Mouse (Mus musculus): ENCODE data around the gene Gm27179.
"Not testable (repeated sequence)": the region's sequence is repeated elsewhere in the genome, so short reads cannot be mapped to it uniquely, and the experiment has no call there.

Gene Gm27179

GRCm38 (mm10) chr14:69512449-69512848 lies at the start of gene Gm27179:
Gene Gm27179 (minus strand): TSS chr14:69512549.
- not testable (repeated sequence) for DNase-seq

- not testable (repeated sequence) for DNase-seq
Observed at GRCm38 (mm10) chr14:69557550-69557949, 45.2 kb upstream of the Gm27179 start.

DNA sequence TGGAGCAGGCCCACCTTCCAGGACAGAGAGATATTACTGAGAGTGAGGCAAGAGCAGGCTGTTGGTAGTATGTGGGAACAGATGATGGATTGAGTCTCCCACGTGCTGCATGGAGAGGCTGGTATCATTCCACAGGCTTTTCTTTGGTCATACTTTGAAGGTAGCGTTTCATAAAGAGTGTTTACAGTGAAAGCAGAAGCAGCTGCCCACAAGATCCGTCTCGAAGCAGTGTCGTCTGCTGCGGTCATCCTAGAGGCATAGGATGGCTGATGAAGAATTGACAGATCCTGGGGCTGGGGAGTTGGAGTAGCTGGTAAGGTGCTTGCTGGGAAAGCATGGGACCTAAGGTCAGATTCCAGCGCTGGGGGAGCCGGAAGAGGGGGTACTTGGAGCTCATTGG lies 44.5 kb upstream of the Gm27179 start:
- not testable (repeated sequence) for DNase-seq

GRCm38 (mm10) chr14:69555110-69555831 lies 42.9 kb upstream of the Gm27179 start, which contains the start of gene Entpd4b:
Gene Entpd4b (plus strand): TSS chr14:69555424.
- DNase-seq, result not testable (repeated sequence)

GRCm38 (mm10) chr14:69547310-69547709 lies 35.0 kb upstream of the Gm27179 start:
- not testable (repeated sequence) for DNase-seq

- not testable (repeated sequence) for DNase-seq
Observed at GRCm38 (mm10) chr14:69545052-69545451, 32.7 kb upstream of the Gm27179 start.

GRCm38 (mm10) chr14:69544033-69544432 lies 31.7 kb upstream of the Gm27179 start:
- DNase-seq, result not testable (repeated sequence)

DNA sequence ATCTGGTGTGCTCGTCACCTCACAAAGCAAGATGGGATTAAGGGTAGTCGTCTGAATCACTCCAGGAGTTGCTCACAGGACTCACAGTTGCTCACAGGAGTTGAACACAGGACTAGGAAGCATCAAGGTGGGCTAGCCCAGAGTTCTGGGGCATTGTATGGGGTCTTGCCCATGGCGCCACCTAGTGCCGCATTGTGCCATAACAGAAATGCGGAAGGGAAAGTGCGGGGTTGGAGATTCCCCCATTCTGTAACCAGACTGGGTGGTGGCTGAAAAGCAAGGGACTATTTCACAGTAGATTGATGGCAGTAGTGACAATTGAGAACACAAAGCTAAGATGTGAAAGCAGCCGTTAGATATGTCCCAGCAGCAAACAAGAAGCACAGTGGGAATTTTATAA lies 30.3 kb upstream of the Gm27179 start:
- DNase-seq, result not testable (repeated sequence)

DNA sequence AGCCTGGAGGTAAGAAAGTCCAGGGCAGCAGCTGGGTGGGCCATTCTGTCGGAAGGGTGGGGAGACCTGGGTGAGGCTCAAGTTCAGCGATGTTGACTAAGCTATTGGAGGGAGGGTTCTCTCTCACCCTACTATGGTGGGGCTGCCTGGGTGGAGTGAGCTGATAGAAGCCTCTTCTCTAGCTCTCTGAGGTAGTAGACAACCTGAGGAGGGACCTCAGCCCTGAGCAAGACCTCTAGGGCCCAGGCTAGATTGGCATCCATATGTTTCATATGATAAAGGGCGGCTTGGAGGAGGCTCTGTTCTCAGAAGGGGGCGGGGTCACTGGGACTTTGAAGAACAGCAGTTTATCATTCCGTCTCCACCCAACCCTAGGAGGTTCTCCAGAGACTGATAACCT lies 27.8 kb upstream of the Gm27179 start:
- DNase-seq, result not testable (repeated sequence)

- DNase-seq, result not testable (repeated sequence)
Observed at GRCm38 (mm10) chr14:69536539-69536938, 24.2 kb upstream of the Gm27179 start.

DNA sequence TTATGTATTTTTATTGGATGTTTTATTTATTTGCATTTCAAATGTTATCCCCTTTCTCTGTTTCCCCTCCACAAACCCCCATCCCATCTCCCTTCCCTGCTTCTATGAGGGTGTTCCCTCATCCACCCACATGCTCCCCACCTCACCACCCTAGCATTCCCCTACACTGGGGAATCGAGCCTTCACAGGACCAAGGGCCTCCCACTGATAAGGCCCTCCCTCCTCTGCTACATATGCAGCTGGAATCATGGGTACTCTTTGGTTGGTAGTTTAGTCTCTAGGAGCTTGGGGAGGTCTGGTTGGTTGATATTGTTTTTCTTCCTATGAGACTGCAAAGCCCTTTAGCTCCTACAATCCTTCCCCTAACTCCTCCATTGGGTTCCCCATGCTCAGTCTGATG lies 13.9 kb upstream of the Gm27179 start:
- DNase-seq, result not testable (repeated sequence)

DNA sequence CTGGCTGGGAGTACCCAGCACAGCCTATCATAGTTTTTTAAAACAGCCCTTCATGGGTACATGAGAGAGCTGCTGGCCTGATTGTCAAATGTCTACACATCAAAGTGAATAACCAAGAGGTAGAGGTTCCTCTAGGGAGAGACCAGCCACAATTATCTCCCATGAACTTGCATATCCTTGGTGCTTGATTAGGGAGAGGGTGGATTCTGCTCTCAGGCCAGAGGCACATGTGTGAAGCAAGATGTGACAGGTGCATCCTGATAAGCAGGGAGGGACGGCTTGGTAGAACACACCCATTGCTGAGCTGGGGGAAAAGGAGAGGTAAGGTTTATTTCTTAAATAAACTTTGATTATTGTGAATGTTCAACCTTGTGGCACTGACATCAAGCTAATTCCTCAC lies 10.7 kb upstream of the Gm27179 start:
- DNase-seq, result not testable (repeated sequence)

DNA sequence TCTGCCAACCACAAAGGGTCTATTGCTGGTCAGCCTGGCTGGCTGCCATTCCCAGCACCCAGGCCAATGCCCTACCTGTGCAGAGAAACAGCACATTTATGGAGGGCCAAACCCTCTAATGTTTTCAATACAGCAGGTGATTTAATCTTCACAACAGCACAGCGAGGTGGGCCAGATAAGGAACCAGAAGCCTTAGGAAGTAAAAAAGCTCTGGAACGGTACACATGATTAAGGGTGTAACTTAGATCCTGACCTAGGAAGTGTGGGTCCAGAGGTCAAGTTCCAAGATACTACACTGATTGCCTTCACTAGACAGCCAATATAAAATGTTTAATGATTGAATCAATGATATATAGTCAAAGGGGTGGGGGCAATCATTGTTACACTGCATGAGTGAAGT lies 8.5 kb upstream of the Gm27179 start:
- not testable (repeated sequence) for DNase-seq

- not testable (repeated sequence) for DNase-seq
Observed at GRCm38 (mm10) chr14:69507000-69507399, 5.3 kb downstream of the Gm27179 start.

DNA sequence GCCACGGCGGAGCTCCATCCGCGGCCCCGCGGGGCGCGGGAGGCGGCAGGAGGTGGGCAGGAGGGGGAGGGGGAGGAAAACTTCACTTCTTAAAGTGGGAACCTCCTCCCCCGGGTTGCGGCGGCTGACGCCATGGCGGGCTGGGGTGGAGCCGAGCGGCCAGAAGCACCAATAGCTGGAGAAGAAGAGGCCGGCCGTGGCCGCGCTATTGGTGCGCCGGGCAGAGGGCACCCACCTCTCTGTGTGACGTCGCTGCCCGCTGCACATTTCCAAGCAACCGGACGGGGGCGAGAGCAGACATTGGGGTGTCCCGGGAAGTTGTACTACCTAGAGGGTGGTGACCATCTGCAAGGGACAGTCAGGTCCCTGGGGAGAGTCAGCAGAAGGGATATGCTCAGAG lies 9.2 kb downstream of the Gm27179 start, which contains the start of gene Gm16867:
Gm16867 (minus strand) TSS at position 189 of the 400 bp plus-strand sequence.
- DNase-seq, result not testable (repeated sequence)

DNA sequence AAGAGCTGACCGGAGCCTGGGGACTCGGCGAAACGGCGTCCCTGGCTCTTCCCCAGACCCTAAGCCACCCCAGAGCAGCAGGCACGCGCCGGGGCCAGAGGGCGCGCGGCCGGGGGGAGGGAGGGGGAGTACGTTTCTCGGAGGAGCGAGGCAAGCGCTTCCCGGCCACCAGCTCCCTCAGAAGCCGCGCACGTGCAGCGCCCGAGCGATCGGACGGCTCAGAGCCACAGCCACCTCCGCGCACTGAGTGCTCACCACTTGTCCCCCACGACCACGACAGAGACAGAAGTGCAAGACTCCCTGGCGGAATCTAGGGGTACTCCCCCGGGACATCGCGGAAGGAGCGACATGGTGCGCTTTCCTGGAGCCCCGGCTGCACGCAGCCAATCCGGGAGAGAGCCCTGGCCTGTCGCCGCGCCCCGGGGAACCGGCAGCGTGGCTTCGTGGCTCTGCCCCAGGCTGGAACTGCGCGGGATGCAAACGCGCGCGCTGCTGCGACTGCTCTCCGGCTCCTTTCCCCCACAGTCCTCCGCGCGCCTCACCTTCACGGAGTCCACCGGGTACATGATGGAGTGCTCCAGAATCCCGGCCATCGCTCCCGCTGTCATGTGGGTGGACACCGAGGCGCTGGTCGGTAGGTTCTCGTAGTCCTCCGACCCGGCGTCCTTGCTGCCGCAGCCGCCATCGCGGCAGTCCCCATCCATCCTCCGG lies 9.8 kb downstream of the Gm27179 start:
- DNase-seq, result not testable (repeated sequence)

DNA sequence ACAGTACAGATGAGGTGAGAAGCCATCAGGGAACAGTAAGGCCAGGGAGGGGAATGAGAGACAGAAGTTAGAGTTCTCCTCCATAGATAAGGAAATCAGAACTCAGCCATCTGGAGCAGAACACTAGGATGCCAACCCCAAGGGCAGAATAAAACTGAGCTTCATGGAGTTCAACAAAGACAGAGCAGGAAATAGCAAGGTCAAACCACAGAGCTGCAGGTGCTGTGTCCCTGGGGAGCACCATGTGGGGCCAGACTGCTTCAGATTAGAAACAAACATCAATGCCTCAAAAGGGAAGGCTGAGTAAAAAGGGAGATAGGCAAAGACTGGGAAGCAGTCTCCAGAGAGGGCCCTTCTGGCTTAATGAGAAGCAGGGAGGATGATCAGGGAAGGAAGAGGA lies 16.1 kb downstream of the Gm27179 start:
- not testable (repeated sequence) for DNase-seq

GRCm38 (mm10) chr14:69494946-69495345 lies 17.4 kb downstream of the Gm27179 start:
- DNase-seq, result not testable (repeated sequence)

DNA sequence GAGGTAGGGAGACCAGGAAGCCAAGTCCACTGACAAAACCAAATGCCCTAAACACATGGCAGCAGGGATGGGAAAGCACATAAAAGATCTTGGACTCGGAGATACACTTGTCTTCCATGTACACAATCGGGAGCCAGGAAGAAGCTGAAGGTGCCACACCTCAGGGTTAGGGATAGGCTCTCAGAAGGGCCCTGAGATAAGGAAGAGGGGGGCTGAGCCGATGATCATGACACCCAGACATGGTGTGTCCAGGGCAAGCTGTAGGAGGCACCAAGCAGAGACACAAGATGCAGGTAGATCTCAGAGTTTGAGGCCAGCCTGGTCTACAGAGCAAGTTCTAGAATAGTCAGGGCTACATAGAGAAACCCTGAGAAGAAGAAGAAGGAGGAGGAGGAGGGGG lies 17.8 kb downstream of the Gm27179 start:
- DNase-seq, result not testable (repeated sequence)

- DNase-seq, result not testable (repeated sequence)
Observed at GRCm38 (mm10) chr14:69488001-69488400, 24.3 kb downstream of the Gm27179 start.

GRCm38 (mm10) chr14:69485466-69486135 lies 26.7 kb downstream of the Gm27179 start:
- not testable (repeated sequence) for DNase-seq

DNA sequence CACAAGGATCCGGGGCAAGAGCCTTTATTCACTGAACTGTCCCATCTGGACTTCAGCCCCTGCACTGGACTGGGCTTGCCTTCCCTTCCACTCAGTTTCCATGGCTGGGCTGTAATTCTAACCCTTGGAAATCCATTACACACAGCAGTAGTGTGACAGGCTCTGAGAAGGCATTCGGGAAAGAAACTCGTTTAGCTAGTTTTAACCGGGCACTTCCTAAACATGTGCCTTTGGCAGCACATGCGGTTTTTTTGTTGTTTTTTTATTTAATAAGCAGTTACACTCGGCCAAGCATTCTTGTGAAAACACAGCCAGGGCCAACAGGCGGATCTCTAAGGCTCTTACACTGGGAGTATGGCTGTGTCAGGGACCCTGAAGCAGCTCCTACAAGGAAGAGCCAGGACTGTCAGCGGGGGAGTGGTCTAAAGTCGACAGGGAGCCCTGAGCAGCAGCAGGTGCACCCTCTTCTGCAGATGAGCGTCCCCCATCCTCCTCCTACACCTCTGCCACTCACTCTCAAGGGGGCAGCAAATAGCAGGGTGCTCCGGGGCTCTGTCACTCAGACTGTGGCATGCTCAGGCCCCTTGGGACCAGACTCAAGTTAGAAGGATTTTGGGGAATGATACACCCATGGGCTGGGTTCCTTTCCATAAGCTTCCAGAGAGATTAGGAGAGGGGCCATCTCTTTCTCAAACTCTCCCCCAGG lies 38.3 kb downstream of the Gm27179 start:
- DNase-seq, result not testable (repeated sequence)

- DNase-seq, result not testable (repeated sequence)
Observed at GRCm38 (mm10) chr14:69473322-69473721, 39.0 kb downstream of the Gm27179 start.
